Mouse (Mus musculus) liver, adult 2 months (tissue): ENCODE measurements at regions not wholly inside any gene's neighbourhood (a gene's known extent, or its start where the extent isn't known, plus 50 kb on each side); places are given as distances from the start of the nearest gene placed in this dataset.
"Not testable (repeated sequence)": the region's sequence is repeated elsewhere in the genome, so short reads cannot be mapped to it uniquely, and the experiment has no call there.

ENCODE experiments used
- CTCF ChIP-seq: fragments of 200-500 bp; IDR thresholded peaks from 2 replicates; pipeline ENCODE4 v1.5.1; 2011; ENCODE audit warnings: low read depth, low read length, control low read depth
- POLR2A ChIP-seq: fragments of 200-500 bp; IDR thresholded peaks from 2 replicates; pipeline ENCODE4 v1.6.1; 2011; ENCODE audit warnings: low read length, control low read depth; ENCODE audit not compliant: insufficient read depth; ENCODE audit errors: extremely low read depth

GRCm38 (mm10) chrX:76174806-76175205 lies 89.3 kb upstream of the Cldn34b3 start:
- not testable (repeated sequence) for TF ChIP-seq POLR2A, CTCF
